ENCODE assay signal across 22 mouse cellular contexts in the genomic region with DNA sequence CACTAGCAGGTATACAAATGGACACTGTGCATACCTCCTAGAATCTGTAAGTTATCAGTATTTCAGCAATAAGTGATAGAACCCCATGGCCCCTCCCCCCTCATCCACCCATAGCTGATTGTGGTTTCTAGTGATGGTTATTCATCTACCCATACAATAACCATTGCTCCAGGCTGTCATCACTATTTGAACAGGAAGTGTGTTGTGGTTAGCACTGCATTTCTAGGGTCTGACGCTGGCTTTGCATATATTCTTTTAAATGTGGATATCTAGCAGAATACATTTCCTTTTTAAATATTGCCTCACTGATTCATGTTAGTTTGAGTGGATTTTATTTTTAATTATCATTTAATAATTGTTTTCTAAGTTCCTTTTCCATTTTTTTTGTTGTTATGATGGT.
DNase-seq lines count a peak whose midpoint lies in the region; ATAC-seq lines count a peak whose summit lies in the region.
"Had no signal": no experiment of that assay in that cellular context is flagged by ENCODE, and none has a peak within 500 bp of the region (broad histone marks: within the 10 kb centered on the region; RNA-seq: fewer than 3 reads in every experiment).

No protein-coding gene starts in this region.

- no peaks in the 10 kb centered on the region for H3K4me1 ChIP-seq in liver, embryonic 11.5 days (replicated peaks; ENCODE audit: control insufficient read depth, insufficient read depth, low read length)
- H3K4me1 ChIP-seq in liver, embryonic 12.5 days = no peaks in the 10 kb centered on the region
- no peaks in the 10 kb centered on the region for H3K4me1 ChIP-seq in forebrain, embryonic 15.5 days
- H3K4me1 ChIP-seq: embryonic facial prominence, embryonic 10.5 days; embryonic facial prominence, embryonic 12.5 days had no signal

- H3K4me2 ChIP-seq in liver, embryonic 11.5 days = no peak overlapping the region
- no peak overlapping the region for H3K4me2 ChIP-seq in liver, embryonic 12.5 days
- H3K4me2 ChIP-seq in forebrain, embryonic 15.5 days (replicated peaks) = no peak overlapping the region
- H3K4me2 ChIP-seq: embryonic facial prominence, embryonic 12.5 days; forebrain, embryonic 13.5 days had no signal

- no peaks in the 10 kb centered on the region for H3K9me3 ChIP-seq in liver, embryonic 11.5 days (ENCODE audit: control insufficient read depth, low read length)
- H3K9me3 ChIP-seq in liver, embryonic 12.5 days (replicated peaks) = no peaks in the 10 kb centered on the region
- H3K9me3 ChIP-seq in forebrain, embryonic 15.5 days = no peaks in the 10 kb centered on the region
- H3K9me3 ChIP-seq: embryonic facial prominence, embryonic 10.5 days; embryonic facial prominence, embryonic 12.5 days; forebrain, embryonic 13.5 days; G1E had no signal

- no peaks in the 10 kb centered on the region for H3K36me3 ChIP-seq in liver, embryonic 11.5 days (ENCODE audit: control insufficient read depth, insufficient read depth, low read length)
- no peaks in the 10 kb centered on the region for H3K36me3 ChIP-seq in liver, embryonic 12.5 days
- H3K36me3 ChIP-seq in forebrain, embryonic 15.5 days = no peaks in the 10 kb centered on the region
- H3K36me3 ChIP-seq: embryonic facial prominence, embryonic 10.5 days; embryonic facial prominence, embryonic 12.5 days; G1E had no signal

- H3K27me3 ChIP-seq in liver, embryonic 11.5 days (replicated peaks; ENCODE audit: control insufficient read depth, insufficient read depth, low read length) = no peaks in the 10 kb centered on the region
- no peaks in the 10 kb centered on the region for H3K27me3 ChIP-seq in liver, embryonic 12.5 days (replicated peaks)
- H3K27me3 ChIP-seq in forebrain, embryonic 15.5 days = no peaks in the 10 kb centered on the region
- H3K27me3 ChIP-seq: embryonic facial prominence, embryonic 12.5 days; forebrain, embryonic 13.5 days had no signal

- ATAC-seq in liver, embryonic 11.5 days (replicated peaks; ENCODE audit: low FRiP score) = 0 out of 2 replicates have a peak, but pooled peaks have one; percentile 29
- no peak for ATAC-seq in liver, embryonic 12.5 days
- ATAC-seq in common myeloid progenitor, adult 5-6 weeks (replicated peaks; ENCODE audit: low read depth, poor library complexity, severe bottlenecking) = peak; percentile 86
- peak; percentile 83 for ATAC-seq in megakaryocyte, adult 5-6 weeks (ENCODE audit: poor library complexity, severe bottlenecking)
- no peak for ATAC-seq in forebrain, embryonic 15.5 days (replicated peaks)
- ATAC-seq: forebrain, embryonic 13.5 days; forebrain, embryonic 16.5 days had no signal

- no peak overlapping the region for H3K9ac ChIP-seq in liver, embryonic 11.5 days (ENCODE audit: low read depth, low read length)
- no peak overlapping the region for H3K9ac ChIP-seq in liver, embryonic 12.5 days
- H3K9ac ChIP-seq in forebrain, embryonic 15.5 days (replicated peaks) = no peak overlapping the region
- H3K9ac ChIP-seq: embryonic facial prominence, embryonic 12.5 days; forebrain, embryonic 13.5 days had no signal

- no peak overlapping the region for H3K27ac ChIP-seq in liver, embryonic 11.5 days (ENCODE audit: low read depth, low read length)
- H3K27ac ChIP-seq in liver, embryonic 12.5 days = no peak overlapping the region
- no peak overlapping the region for H3K27ac ChIP-seq in forebrain, embryonic 15.5 days (replicated peaks)
- H3K27ac ChIP-seq: embryonic facial prominence, embryonic 10.5 days; embryonic facial prominence, embryonic 12.5 days; forebrain, embryonic 13.5 days had no signal

- DNase-seq in liver, embryonic 11.5 days (ENCODE audit: low spot score) = no peak
- peak; percentile 9 for DNase-seq in 416B (ENCODE audit: low read depth)
- no peak for DNase-seq in thymus, postnatal 25 days
- DNase-seq in frontal cortex, adult 2 months (ENCODE audit: extremely low spot score in 1 of 2, low spot score in 1 of 2) = no peak
- DNase-seq: adrenal gland, adult 2 months; adrenal gland, postnatal 10 days; adrenal gland, postnatal 25 days; cerebellum, adult 11 months; cerebellum, adult 18-20 months; cerebellum, adult 8-10 months; cerebellum, adult 9-11 months; cerebellum, postnatal 14 days; cerebellum, postnatal 36 days had no signal

- 47% methylated on average over 1 of the region's 1 CpGs for WGBS in liver, embryonic 11.5 days
- 31% methylated on average over 1 of the region's 1 CpGs for WGBS in liver, embryonic 12.5 days (ENCODE audit: insufficient replicate concordance)
- 88% methylated on average over 1 of the region's 1 CpGs for WGBS in forebrain, embryonic 15.5 days

- H3K4me3 ChIP-seq in liver, embryonic 11.5 days (ENCODE audit: low read depth, low read length) = no peak overlapping the region
- no peak overlapping the region for H3K4me3 ChIP-seq in liver, embryonic 12.5 days
- H3K4me3 ChIP-seq in forebrain, embryonic 15.5 days = no peak overlapping the region
- H3K4me3 ChIP-seq: embryonic facial prominence, embryonic 10.5 days; embryonic facial prominence, embryonic 12.5 days; forebrain, embryonic 13.5 days had no signal

Comparison
In these comparisons a context has a peak if more than half of its experiments do, and no peak if none do; other contexts are left out.
1. ATAC-seq: peak in liver, embryonic 11.5 days (single experiment), common myeloid progenitor, adult 5-6 weeks (single experiment) and megakaryocyte, adult 5-6 weeks (single experiment); none in liver, embryonic 12.5 days (single experiment) and forebrain, embryonic 15.5 days (single experiment).